Mouse (Mus musculus): ENCODE measurements around the gene Echdc3. TPM values are rescaled to one million over a fixed set of nuclear protein-coding genes. Genes with fewer than 3 reads are reported as not detected.

Echdc3 gene
- polyA plus RNA-seq, 1 experiment from 2014 or later: 7.3 TPM

- H3K4me2 ChIP-seq: no peak overlapping the region
- H3K27ac ChIP-seq (ENCODE audit: poor library complexity, severe bottlenecking): no peak overlapping the region
- H3K36me3 ChIP-seq: no peaks in the 10 kb centered on the region
- no peak overlapping the region for H3K4me3 ChIP-seq
- H3K9ac ChIP-seq: no peak overlapping the region
- H3K9me3 ChIP-seq (replicated peaks): no peaks in the 10 kb centered on the region
- WGBS: 15% methylated on average over 5 of the region's 5 CpGs
- ATAC-seq (ENCODE audit: insufficient number of reproducible peaks, low FRiP score): no peak; the same call in 1 of the 2 replicates
- H3K4me1 ChIP-seq (replicated peaks): no peaks in the 10 kb centered on the region
- no peaks in the 10 kb centered on the region for H3K27me3 ChIP-seq (replicated peaks)
These were observed 44.8 kb downstream of the Echdc3 start for GRCm38 (mm10) chr2:6167843-6168558.

- Histone ChIP-seq H3K4me2 (no peak overlapping the region), H3K9ac (no peak overlapping the region), H3K4me1 (replicated peaks) (peaks cover 6% of the 10 kb centered on the region; the same call in 1 of the 2 replicates), H3K36me3 (no peaks in the 10 kb centered on the region), H3K27me3 (replicated peaks) (no peaks in the 10 kb centered on the region), H3K27ac (ENCODE audit: poor library complexity, severe bottlenecking) (no peak overlapping the region), H3K4me3 (no peak overlapping the region), H3K9me3 (replicated peaks) (no peaks in the 10 kb centered on the region)
- ATAC-seq (ENCODE audit: insufficient number of reproducible peaks, low FRiP score): no peak
- 70% methylated on average over 6 of the region's 6 CpGs for WGBS
These were observed 47.1 kb downstream of the Echdc3 start for GRCm38 (mm10) chr2:6165771-6166170.

- no peaks in the 10 kb centered on the region for H3K36me3 ChIP-seq
- H3K9me3 ChIP-seq (replicated peaks): no peaks in the 10 kb centered on the region
- H3K27me3 ChIP-seq (replicated peaks): no peaks in the 10 kb centered on the region
- H3K4me3 ChIP-seq: no peak overlapping the region
- H3K9ac ChIP-seq: no peak overlapping the region
- peaks cover 9% of the 10 kb centered on the region for H3K4me1 ChIP-seq (replicated peaks)
- H3K4me2 ChIP-seq: no peak overlapping the region
- ATAC-seq (ENCODE audit: insufficient number of reproducible peaks, low FRiP score): no peak
- 61% methylated on average over 16 of the region's 16 CpGs for WGBS
- H3K27ac ChIP-seq (ENCODE audit: poor library complexity, severe bottlenecking): no peak overlapping the region
These were observed 48.1 kb downstream of the Echdc3 start for GRCm38 (mm10) chr2:6164606-6165290.

GRCm38 (mm10) chr2:6162366-6163040 lies 50.3 kb downstream of the Echdc3 start:
- Histone ChIP-seq H3K36me3 (no peaks in the 10 kb centered on the region), H3K4me2 (no peak overlapping the region), H3K9me3 (replicated peaks) (no peaks in the 10 kb centered on the region), H3K4me3 (no peak overlapping the region), H3K9ac (no peak overlapping the region), H3K4me1 (replicated peaks) (peaks cover 14% of the 10 kb centered on the region), H3K27me3 (replicated peaks) (no peaks in the 10 kb centered on the region), H3K27ac (ENCODE audit: poor library complexity, severe bottlenecking) (no peak overlapping the region)
- WGBS: 41% methylated on average over 6 of the region's 6 CpGs
- ATAC-seq (ENCODE audit: insufficient number of reproducible peaks, low FRiP score): no peak

- no peak overlapping the region for H3K9ac ChIP-seq
- no peak overlapping the region for H3K4me2 ChIP-seq
- no peak overlapping the region for H3K4me3 ChIP-seq
- WGBS: 42% methylated on average over 2 of the region's 2 CpGs
- H3K9me3 ChIP-seq (replicated peaks): no peaks in the 10 kb centered on the region
- H3K4me1 ChIP-seq (replicated peaks): peaks cover 14% of the 10 kb centered on the region
- no peak for ATAC-seq (ENCODE audit: insufficient number of reproducible peaks, low FRiP score)
- no peaks in the 10 kb centered on the region for H3K36me3 ChIP-seq
- no peak overlapping the region for H3K27ac ChIP-seq (ENCODE audit: poor library complexity, severe bottlenecking)
- no peaks in the 10 kb centered on the region for H3K27me3 ChIP-seq (replicated peaks)
These were observed 53.1 kb downstream of the Echdc3 start for GRCm38 (mm10) chr2:6159735-6160134.

GRCm38 (mm10) chr2:6159219-6159618 lies 53.6 kb downstream of the Echdc3 start:
- H3K27ac ChIP-seq (ENCODE audit: poor library complexity, severe bottlenecking): no peak overlapping the region
- H3K27me3 ChIP-seq (replicated peaks): no peaks in the 10 kb centered on the region
- H3K4me2 ChIP-seq: no peak overlapping the region
- no peak overlapping the region for H3K9ac ChIP-seq
- WGBS: 81% methylated on average over 9 of the region's 9 CpGs
- ATAC-seq (ENCODE audit: insufficient number of reproducible peaks, low FRiP score): no peak
- H3K4me1 ChIP-seq (replicated peaks): peaks cover 14% of the 10 kb centered on the region
- H3K9me3 ChIP-seq (replicated peaks): no peaks in the 10 kb centered on the region
- H3K36me3 ChIP-seq: no peaks in the 10 kb centered on the region
- no peak overlapping the region for H3K4me3 ChIP-seq

GRCm38 (mm10) chr2:6157635-6158034 lies 55.2 kb downstream of the Echdc3 start:
- Histone ChIP-seq H3K36me3 (no peaks in the 10 kb centered on the region), H3K4me1 (replicated peaks) (peaks cover 13% of the 10 kb centered on the region), H3K9me3 (replicated peaks) (no peaks in the 10 kb centered on the region), H3K4me2 (no peak overlapping the region), H3K27me3 (replicated peaks) (no peaks in the 10 kb centered on the region), H3K27ac (ENCODE audit: poor library complexity, severe bottlenecking) (no peak overlapping the region), H3K9ac (no peak overlapping the region), H3K4me3 (no peak overlapping the region)
- ATAC-seq (ENCODE audit: insufficient number of reproducible peaks, low FRiP score): no peak
- WGBS: 84% methylated on average over 7 of the region's 7 CpGs

GRCm38 (mm10) chr2:6157208-6157607 lies 55.6 kb downstream of the Echdc3 start:
- Histone ChIP-seq H3K27me3 (replicated peaks) (no peaks in the 10 kb centered on the region), H3K4me3 (no peak overlapping the region), H3K9ac (no peak overlapping the region), H3K4me2 (no peak overlapping the region), H3K27ac (ENCODE audit: poor library complexity, severe bottlenecking) (no peak overlapping the region), H3K36me3 (no peaks in the 10 kb centered on the region), H3K4me1 (replicated peaks) (peaks cover 8% of the 10 kb centered on the region; the same call in 1 of the 2 replicates), H3K9me3 (replicated peaks) (no peaks in the 10 kb centered on the region)
- no peak for ATAC-seq (ENCODE audit: insufficient number of reproducible peaks, low FRiP score)
- WGBS: 83% methylated on average over 4 of the region's 4 CpGs

- Histone ChIP-seq H3K27ac (ENCODE audit: poor library complexity, severe bottlenecking) (no peak overlapping the region), H3K4me3 (no peak overlapping the region), H3K9ac (no peak overlapping the region), H3K4me1 (replicated peaks) (no peaks in the 10 kb centered on the region), H3K9me3 (replicated peaks) (no peaks in the 10 kb centered on the region), H3K27me3 (replicated peaks) (no peaks in the 10 kb centered on the region), H3K4me2 (no peak overlapping the region), H3K36me3 (no peaks in the 10 kb centered on the region)
- ATAC-seq (ENCODE audit: insufficient number of reproducible peaks, low FRiP score): no peak
- 92% methylated on average over 5 of the region's 5 CpGs for WGBS
These were observed 63.0 kb downstream of the Echdc3 start for GRCm38 (mm10) chr2:6149801-6150200.

GRCm38 (mm10) chr2:6146901-6147300 lies 65.9 kb downstream of the Echdc3 start:
- Histone ChIP-seq H3K9me3 (replicated peaks) (peaks cover 4% of the 10 kb centered on the region; the same call in 1 of the 2 replicates), H3K4me2 (no peak overlapping the region), H3K27ac (ENCODE audit: poor library complexity, severe bottlenecking) (no peak overlapping the region), H3K27me3 (replicated peaks) (no peaks in the 10 kb centered on the region), H3K9ac (no peak overlapping the region), H3K4me1 (replicated peaks) (no peaks in the 10 kb centered on the region), H3K36me3 (no peaks in the 10 kb centered on the region), H3K4me3 (no peak overlapping the region)
- ATAC-seq (ENCODE audit: insufficient number of reproducible peaks, low FRiP score): no peak
- WGBS: 74% methylated on average over 7 of the region's 7 CpGs

- 89% methylated on average over 4 of the region's 4 CpGs for WGBS
- Histone ChIP-seq H3K9me3 (replicated peaks) (peaks cover 4% of the 10 kb centered on the region; the same call in 1 of the 2 replicates), H3K27ac (ENCODE audit: poor library complexity, severe bottlenecking) (no peak overlapping the region)
These were observed 66.6 kb downstream of the Echdc3 start for GRCm38 (mm10) chr2:6146257-6146656.

More at GRCm38 (mm10) chr2:6146257-6146656, 66.6 kb downstream of the Echdc3 start:
- H3K9ac ChIP-seq: no peak overlapping the region
- no peaks in the 10 kb centered on the region for H3K36me3 ChIP-seq
- no peaks in the 10 kb centered on the region for H3K27me3 ChIP-seq (replicated peaks)
- H3K4me2 ChIP-seq: no peak overlapping the region
- no peaks in the 10 kb centered on the region for H3K4me1 ChIP-seq (replicated peaks)
- no peak for ATAC-seq (ENCODE audit: insufficient number of reproducible peaks, low FRiP score)
- H3K4me3 ChIP-seq: no peak overlapping the region
